Mouse (Mus musculus) MEL (cell line): Measurements from ENCODE around the gene Nrip1. TPM values are rescaled to one million over a fixed set of nuclear protein-coding genes. Genes with fewer than 3 reads are reported as not detected.

Experiments
- DNase-seq: peaks from one replicate; pipeline ENCODE4 v3.0.0; 2011; ENCODE audit warnings: low read depth, low spot score
- H3K27ac ChIP-seq: 2 replicates; pipeline ENCODE4 v1.5.1; 2012; ENCODE audit warnings: low read depth, mild to moderate bottlenecking, control low read depth, low read length, moderate library complexity; ENCODE audit not compliant: control insufficient read depth
- H3K27me3 ChIP-seq, 2 experiments: fragments of 150-350 bp in 1 of 2; sonication (generic) in 1 of 2; 2 replicates each; pipeline ENCODE4 v1.6.1; 2012; ENCODE audit warnings: low read length in 2 of 2, mild to moderate bottlenecking in 2 of 2, improper control_type of control experiment in 1 of 2, moderate library complexity in 1 of 2; ENCODE audit not compliant: insufficient read depth in 2 of 2, control insufficient read depth in 1 of 2
- H3K36me3 ChIP-seq, 2 experiments: 2 replicates each; pipeline ENCODE4 v1.6.1; 2012 to 2014; ENCODE audit warnings: low read length in 2 of 2, improper control_type of control experiment in 1 of 2, inconsistent platforms in 1 of 2, mild to moderate bottlenecking in 1 of 2; ENCODE audit not compliant: insufficient read depth in 2 of 2, control insufficient read depth in 1 of 2
- H3K4me1 ChIP-seq, 2 experiments: fragments of 150-350 bp in 1 of 2; sonication (generic) in 1 of 2; 2 replicates each; pipeline ENCODE4 v1.6.1; 2012; ENCODE audit warnings: low read length in 2 of 2, improper control_type of control experiment in 1 of 2, mild to moderate bottlenecking in 1 of 2; ENCODE audit not compliant: insufficient read depth in 2 of 2, control insufficient read depth in 1 of 2
- H3K4me3 ChIP-seq, 2 experiments: fragments of 150-350 bp in 1 of 2; sonication (generic) in 1 of 2; 2 replicates each; pipeline ENCODE4 v1.5.1; 2012; ENCODE audit warnings: low read depth in 2 of 2, low read length in 2 of 2, mild to moderate bottlenecking in 2 of 2, moderate library complexity in 2 of 2, control low read depth in 1 of 2, improper control_type of control experiment in 1 of 2; ENCODE audit not compliant: control insufficient read depth in 1 of 2, insufficient read depth in 1 of 2
- H3K79me2 ChIP-seq: 2 replicates; pipeline ENCODE4 v1.6.1; 2012; ENCODE audit warnings: mild to moderate bottlenecking, low read length, moderate library complexity; ENCODE audit not compliant: control insufficient read depth, poor library complexity, insufficient read depth
- H3K9ac ChIP-seq: 2 replicates; pipeline ENCODE4 v1.6.1; 2012; ENCODE audit warnings: low read depth, mild to moderate bottlenecking, control low read depth, low read length, moderate library complexity; ENCODE audit not compliant: control insufficient read depth, poor library complexity, severe bottlenecking
- H3K9me3 ChIP-seq: fragments of 150-350 bp; sonication (generic); replicated peaks from 2 replicates; pipeline ENCODE4 v1.6.1; 2012; ENCODE audit warnings: mild to moderate bottlenecking, low read length, improper control_type of control experiment, moderate library complexity; ENCODE audit not compliant: insufficient read depth
- BHLHE40 ChIP-seq: IDR thresholded peaks from 2 replicates; pipeline ENCODE4 v1.6.1; 2012; ENCODE audit warnings: low read depth, mild to moderate bottlenecking, inconsistent platforms, low read length, improper control_type of control experiment, borderline replicate concordance
- CHD1 ChIP-seq: IDR thresholded peaks from 2 replicates; pipeline ENCODE4 v1.6.1; 2012; ENCODE audit warnings: low read depth, mild to moderate bottlenecking, inconsistent platforms, low read length, improper control_type of control experiment
- CHD2 ChIP-seq: IDR thresholded peaks from 2 replicates; pipeline ENCODE4 v1.6.1; 2011; ENCODE audit warnings: low read length, improper control_type of control experiment
- CTCF ChIP-seq, 3 experiments: IDR thresholded peaks in 2 of 3; conservative IDR thresholded peaks in 1 of 3; 2 replicates each; pipeline ENCODE4 v1.5.1; 2011 to 2012; ENCODE audit warnings: low read length in 3 of 3, low read depth in 2 of 3, mild to moderate bottlenecking in 2 of 3, improper control_type of control experiment in 1 of 3, inconsistent platforms in 1 of 3, mixed read lengths in 1 of 3, moderate library complexity in 1 of 3; ENCODE audit not compliant: control insufficient read depth in 1 of 3, insufficient read depth in 1 of 3, poor library complexity in 1 of 3, severe bottlenecking in 1 of 3
- EP300 ChIP-seq, 2 experiments: IDR thresholded peaks; 2 replicates each; pipeline ENCODE4 v1.6.1; 2011; ENCODE audit warnings: improper control_type of control experiment in 2 of 2, low read length in 2 of 2, low read depth in 1 of 2, mild to moderate bottlenecking in 1 of 2
- GABPA ChIP-seq: IDR thresholded peaks from 2 replicates; pipeline ENCODE4 v1.6.1; 2012; ENCODE audit warnings: low read depth, mild to moderate bottlenecking, inconsistent platforms, low read length, improper control_type of control experiment, moderate library complexity
- GATA1 ChIP-seq: IDR thresholded peaks from 2 replicates; pipeline ENCODE4 v1.6.1; 2011; ENCODE audit warnings: low read depth, low read length, improper control_type of control experiment
- HCFC1 ChIP-seq: IDR thresholded peaks from 2 replicates; pipeline ENCODE4 v1.6.1; 2012; ENCODE audit warnings: low read depth, mild to moderate bottlenecking, inconsistent platforms, low read length, improper control_type of control experiment, moderate library complexity
- MAX ChIP-seq: IDR thresholded peaks from 2 replicates; pipeline ENCODE4 v1.6.1; 2011; ENCODE audit warnings: low read length, improper control_type of control experiment
- MEF2A ChIP-seq: IDR thresholded peaks from 2 replicates; pipeline ENCODE4 v1.6.1; 2014; ENCODE audit warnings: low read depth, mild to moderate bottlenecking, inconsistent platforms, low read length, improper control_type of control experiment; ENCODE audit not compliant: poor library complexity, insufficient replicate concordance, severe bottlenecking; ENCODE audit errors: extremely low read depth
- MXI1 ChIP-seq: IDR thresholded peaks from 2 replicates; pipeline ENCODE4 v1.6.1; 2011; ENCODE audit warnings: mild to moderate bottlenecking, low read depth, low read length, improper control_type of control experiment
- MYC ChIP-seq: IDR thresholded peaks from 2 replicates; pipeline ENCODE4 v1.6.1; 2011; ENCODE audit warnings: low read depth, mild to moderate bottlenecking, low read length, improper control_type of control experiment, moderate library complexity
- NRF1 ChIP-seq: IDR thresholded peaks from 2 replicates; pipeline ENCODE4 v1.6.1; 2014; ENCODE audit warnings: low read depth, mild to moderate bottlenecking, inconsistent platforms, low read length, improper control_type of control experiment, moderate library complexity; ENCODE audit not compliant: poor library complexity, insufficient read depth, severe bottlenecking
- POLR2A ChIP-seq, 2 experiments: IDR thresholded peaks; 2 replicates each; pipeline ENCODE4 v1.6.1; 2011 to 2012; ENCODE audit warnings: low read length in 2 of 2, mild to moderate bottlenecking in 2 of 2, control low read depth in 1 of 2, improper control_type of control experiment in 1 of 2, low read depth in 1 of 2, moderate library complexity in 1 of 2; ENCODE audit not compliant: control insufficient read depth in 1 of 2, insufficient read depth in 1 of 2, poor library complexity in 1 of 2
- POLR2AphosphoS2 ChIP-seq: IDR thresholded peaks from 2 replicates; pipeline ENCODE4 v1.6.1; 2011; ENCODE audit warnings: low read length, improper control_type of control experiment
- POLR2AphosphoS5 ChIP-seq: IDR thresholded peaks from 2 replicates; pipeline ENCODE4 v1.6.1; 2012; ENCODE audit warnings: low read depth, borderline replicate concordance, mild to moderate bottlenecking, inconsistent platforms, low read length, moderate library complexity, mixed read lengths
- RAD21 ChIP-seq: IDR thresholded peaks from 2 replicates; pipeline ENCODE4 v1.6.1; 2011; ENCODE audit warnings: mild to moderate bottlenecking, low read depth, low read length, improper control_type of control experiment
- SIN3A ChIP-seq: IDR thresholded peaks from 2 replicates; pipeline ENCODE4 v1.6.1; 2012; ENCODE audit warnings: low read length, improper control_type of control experiment, inconsistent platforms
- SMC3 ChIP-seq: IDR thresholded peaks from 2 replicates; pipeline ENCODE4 v1.6.1; 2011; ENCODE audit warnings: low read depth, low read length, improper control_type of control experiment
- TAL1 ChIP-seq: IDR thresholded peaks from 2 replicates; pipeline ENCODE4 v1.6.1; 2012; ENCODE audit warnings: mild to moderate bottlenecking, inconsistent platforms, low read length, moderate library complexity, mixed read lengths
- TCF12 ChIP-seq: IDR thresholded peaks from 2 replicates; pipeline ENCODE4 v1.6.1; 2014; ENCODE audit warnings: low read depth, mild to moderate bottlenecking, inconsistent platforms, low read length, improper control_type of control experiment, moderate library complexity
- USF1 ChIP-seq: IDR thresholded peaks from 2 replicates; pipeline ENCODE4 v1.6.1; 2014; ENCODE audit warnings: low read depth, mild to moderate bottlenecking, inconsistent platforms, low read length, improper control_type of control experiment, moderate library complexity
- USF2 ChIP-seq, 2 experiments: IDR thresholded peaks; 2 replicates each; pipeline ENCODE4 v1.6.1; 2011 to 2012; ENCODE audit warnings: improper control_type of control experiment in 2 of 2, low read length in 2 of 2, borderline replicate concordance in 1 of 2, inconsistent platforms in 1 of 2, low read depth in 1 of 2, mild to moderate bottlenecking in 1 of 2; ENCODE audit not compliant: insufficient read depth in 1 of 2
- ZKSCAN1 ChIP-seq: IDR thresholded peaks from 2 replicates; pipeline ENCODE4 v1.6.1; 2012; ENCODE audit warnings: low read depth, mild to moderate bottlenecking, inconsistent platforms, low read length, improper control_type of control experiment, moderate library complexity
- polyA plus RNA-seq, 2 experiments: library from polyadenylated mRNA; stranded (reverse) in 1 of 2; unstranded in 1 of 2; fragments of >175 nt in 1 of 2; fragments of >200 nt in 1 of 2; gene quantifications; 2 replicates each; pipeline versions ENCODE4 v1.2.1 to v1.2.4; 2012; ENCODE audit warnings: low replicate concordance in 2 of 2, low read depth in 1 of 2; ENCODE audit not compliant: insufficient read length in 2 of 2, insufficient read depth in 1 of 2, missing spikeins in 1 of 2
- total RNA-seq: library from RNA; depleted of rRNA; stranded (reverse); fragments of 300-350 nt; gene quantifications from 2 replicates; pipeline ENCODE4 v1.2.3, GENCODE M21; 2012

Gene Nrip1
- total and polyA plus RNA-seq, 3 experiments = 13.6 to 42.6 (median 21.1) TPM

DNA sequence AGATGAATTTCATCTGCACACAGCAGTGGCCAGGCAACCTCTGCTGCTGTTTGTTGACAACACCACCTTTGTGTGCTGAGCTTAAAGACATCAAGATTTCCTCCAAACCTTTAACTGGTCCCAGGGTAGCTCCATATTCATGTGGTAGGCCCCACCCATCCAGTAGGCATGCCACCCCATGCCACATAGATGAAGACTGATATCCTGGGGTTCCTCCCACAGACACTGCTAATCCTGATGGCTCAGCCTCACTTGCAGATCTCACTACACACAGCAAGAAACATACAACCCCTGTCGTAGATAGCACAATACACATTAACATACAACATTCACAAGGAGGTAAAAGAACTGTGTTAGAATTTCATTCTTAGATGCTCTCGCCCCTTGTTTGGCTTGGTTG is 29.6 kb downstream of the Nrip1 start:
- no peak for DNase-seq
- no peak overlapping the region for H3K9ac ChIP-seq
- no peak overlapping the region for H3K27ac ChIP-seq
- H3K4me1 ChIP-seq = peaks cover 0 to 18% of the 10 kb centered on the region in 2 experiments; a peak in 3 of 4 replicates
- peaks cover 5 to 12% of the 10 kb centered on the region in 2 experiments for H3K36me3 ChIP-seq
- TF ChIP-seq CHD2 (no peak), GABPA (no peak), BHLHE40 (no peak), POLR2AphosphoS5 (no peak)
- H3K79me2 ChIP-seq = peaks cover 9% of the 10 kb centered on the region; the same call in 1 of the 2 replicates
- H3K4me3 ChIP-seq = no peak overlapping the region
- H3K27me3 ChIP-seq = no peaks in the 10 kb centered on the region
- no peaks in the 10 kb centered on the region for H3K9me3 ChIP-seq

DNA sequence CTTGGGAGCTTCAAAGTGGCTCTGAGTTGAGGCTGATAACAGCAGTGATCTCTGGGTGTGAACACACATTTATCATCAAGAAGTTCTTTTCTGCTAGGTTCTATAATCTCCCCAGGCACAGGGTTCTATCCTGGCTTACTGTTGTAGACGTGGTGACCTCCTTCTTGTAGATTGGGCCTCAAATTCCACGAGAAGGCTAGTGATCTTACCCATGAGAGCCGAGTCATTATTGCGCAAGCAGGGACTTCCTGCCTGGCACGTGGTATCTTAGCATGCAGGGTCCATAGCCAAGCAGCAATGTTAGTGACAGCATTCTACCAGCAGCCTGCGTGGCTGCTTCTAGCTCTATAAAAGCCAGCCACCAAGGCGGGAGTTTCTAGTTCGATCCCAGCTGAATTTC is 32.0 kb downstream of the Nrip1 start:
- peaks cover 9 to 12% of the 10 kb centered on the region in 2 experiments for H3K36me3 ChIP-seq
- H3K27ac ChIP-seq = peak overlapping the region; percentile 51
- no peak overlapping the region for H3K9ac ChIP-seq
- peak; percentile 73 for DNase-seq
- no peaks in the 10 kb centered on the region for H3K27me3 ChIP-seq
- TF ChIP-seq TAL1 = no peak
- TF ChIP-seq TCF12 = peak; percentile 24; the same call in 1 of the 2 replicates
- no peak for TF ChIP-seq POLR2AphosphoS2
- TF ChIP-seq MXI1 = peak; percentile 83
- no peak for TF ChIP-seq HCFC1
- TF ChIP-seq GATA1 = peak; percentile 46
- TF ChIP-seq SIN3A = peak; percentile 29; the same call in 1 of the 2 replicates
- TF ChIP-seq CTCF (IDR thresholded peaks at IDR 0.05 in 2 of 3, conservative IDR thresholded peaks at IDR 0.05 in 1 of 3; ENCODE audit: control insufficient read depth in 1 of 3, insufficient read depth in 1 of 3, low read depth in 2 of 3, low read length in 3 of 3, poor library complexity in 1 of 3, severe bottlenecking in 1 of 3) = no peak
- TF ChIP-seq POLR2A (IDR thresholded peaks at IDR 0.05; ENCODE audit: control insufficient read depth in 1 of 2, insufficient read depth in 1 of 2, low read depth in 1 of 2, low read length in 2 of 2, poor library complexity in 1 of 2) = no peak
- TF ChIP-seq ZKSCAN1 = no peak
- no peak for TF ChIP-seq RAD21
- no peak for TF ChIP-seq CHD1
- TF ChIP-seq USF1 = peak; percentile 70
- TF ChIP-seq EP300 (IDR thresholded peaks at IDR 0.05; ENCODE audit: low read depth in 1 of 2, low read length in 2 of 2) = peak; percentile 30 to 58; a peak in 3 of 4 replicates
- TF ChIP-seq MEF2A = no peak
- TF ChIP-seq NRF1 = no peak
- no peak for TF ChIP-seq SMC3
- TF ChIP-seq MAX = peak; percentile 92
- no peak for TF ChIP-seq USF2 (IDR thresholded peaks at IDR 0.05; ENCODE audit: borderline replicate concordance in 1 of 2, insufficient read depth in 1 of 2, low read depth in 1 of 2, low read length in 2 of 2)
- TF ChIP-seq MYC = peak; percentile 87; the same call in 1 of the 2 replicates
- TF ChIP-seq GABPA = no peak
- H3K4me1 ChIP-seq = peaks cover 0 to 18% of the 10 kb centered on the region in 2 experiments; a peak in 3 of 4 replicates
- H3K79me2 ChIP-seq = peaks cover 8% of the 10 kb centered on the region; the same call in 1 of the 2 replicates
- no peaks in the 10 kb centered on the region for H3K9me3 ChIP-seq
- H3K4me3 ChIP-seq = no peak overlapping the region
